Mouse (Mus musculus): ENCODE results near the gene Copz2. TPM values are rescaled to one million over a fixed set of nuclear protein-coding genes. Genes with fewer than 3 reads are reported as not detected.
A peak's percentile ranks its signal among the peaks of the same experiment; 100 is the strongest.

The Copz2 gene
- total RNA-seq, 1 experiment from 2014 or later: 58.0 TPM

GRCm38 (mm10) chr11:96902639-96903635, 53.3 kb downstream of the Copz2 start:
- peak; percentile 32 for DNase-seq

GRCm38 (mm10) chr11:96906431-96907161, 56.9 kb downstream of the Copz2 start:
- no peak for DNase-seq

GRCm38 (mm10) chr11:96908594-96908993, 58.9 kb downstream of the Copz2 start:
- no peak for DNase-seq

- DNase-seq: peak; percentile 68
These were observed 60.3 kb downstream of the Copz2 start for GRCm38 (mm10) chr11:96910003-96910402.

Small RNAs within 50 kb of the gene (microRNA-seq; reads per million reads assigned to microRNA genes)
- gene Mir152: 303 to 388 reads per million in 2 experiments

Other genes starting within 250 kb of the Copz2 start
- 32.1 and 34.6 TPM in 2 replicates for gene Snx11, start 72.3 kb upstream of the Copz2 start, total RNA-seq (2021)
- 78.9 and 98.0 TPM in 2 replicates for gene Cbx1, start 60.7 kb upstream of the Copz2 start, total RNA-seq (2021)
- gene Nfe2l1, start 19.9 kb upstream of the Copz2 start, total RNA-seq (2021): 492 and 601 TPM in 2 replicates
- gene Cdk5rap3, start 66.6 kb downstream of the Copz2 start, total RNA-seq (2021): 50.1 and 62.8 TPM in 2 replicates
- gene Prr15l, start 78.2 kb downstream of the Copz2 start, total RNA-seq (2021): 0.27 and 0.76 TPM in 2 replicates
- gene Pnpo, start 94.1 kb downstream of the Copz2 start, total RNA-seq (2021): 32.0 and 36.3 TPM in 2 replicates
- gene Sp2, start 133.1 kb downstream of the Copz2 start, total RNA-seq (2021): 18.2 and 18.8 TPM in 2 replicates
- 0.33 and 0.39 TPM in 2 replicates for gene Sp6, start 163.5 kb downstream of the Copz2 start, total RNA-seq (2021)
- 12.8 and 22.7 TPM in 2 replicates for gene Scrn2, start 180.1 kb downstream of the Copz2 start, total RNA-seq (2021)
- gene Lrrc46, start 191.5 kb downstream of the Copz2 start, total RNA-seq (2021): 1.0 and 1.4 TPM in 2 replicates
- gene Mrpl10, start 191.7 kb downstream of the Copz2 start, total RNA-seq (2021): 117 and 129 TPM in 2 replicates
- 18.9 TPM in 2 replicates for gene Osbpl7, start 200.8 kb downstream of the Copz2 start, total RNA-seq (2021)